Mouse (Mus musculus): ENCODE results near the gene Myh14. TPM values are rescaled to one million over a fixed set of nuclear protein-coding genes. Genes with fewer than 3 reads are reported as not detected.

Gene Myh14
- polyA plus RNA-seq, 1 experiment = not detected

- no peak overlapping the region for H3K4me3 ChIP-seq (ENCODE audit: insufficient read depth, low read depth, low read length)
- no peak for TF ChIP-seq POLR2A (IDR thresholded peaks at IDR 0.05; ENCODE audit: insufficient read depth, low read depth, low read length)
- TF ChIP-seq CTCF (IDR thresholded peaks at IDR 0.05; ENCODE audit: insufficient read depth, low read depth, low read length) = no peak
- H3K27ac ChIP-seq (ENCODE audit: insufficient read depth, low read depth, low read length) = no peak overlapping the region
- peaks cover 43% of the 10 kb centered on the region for H3K4me1 ChIP-seq (ENCODE audit: control insufficient read depth, insufficient read depth, low read length)
- WGBS = 16% methylated on average over 9 of the region's 11 CpGs
Observed at GRCm38 (mm10) chr7:44602443-44602842, 68.2 kb downstream of the Myh14 start.

GRCm38 (mm10) chr7:44601646-44602045 is 69.0 kb downstream of the Myh14 start:
- no peak for TF ChIP-seq POLR2A (IDR thresholded peaks at IDR 0.05; ENCODE audit: insufficient read depth, low read depth, low read length)
- no peak for TF ChIP-seq CTCF (IDR thresholded peaks at IDR 0.05; ENCODE audit: insufficient read depth, low read depth, low read length)
- peaks cover 42% of the 10 kb centered on the region for H3K4me1 ChIP-seq (ENCODE audit: control insufficient read depth, insufficient read depth, low read length)
- no peak overlapping the region for H3K4me3 ChIP-seq (ENCODE audit: insufficient read depth, low read depth, low read length)
- 36% methylated on average over 19 of the region's 19 CpGs for WGBS
- H3K27ac ChIP-seq (ENCODE audit: insufficient read depth, low read depth, low read length) = no peak overlapping the region

- Histone ChIP-seq H3K4me1 (ENCODE audit: control insufficient read depth, insufficient read depth, low read length) (peaks cover 39% of the 10 kb centered on the region), H3K27ac (ENCODE audit: insufficient read depth, low read depth, low read length) (no peak overlapping the region), H3K4me3 (ENCODE audit: insufficient read depth, low read depth, low read length) (no peak overlapping the region)
- 87% methylated on average over 10 of the region's 10 CpGs for WGBS
- TF ChIP-seq POLR2A (IDR thresholded peaks at IDR 0.05; ENCODE audit: insufficient read depth, low read depth, low read length) = no peak
- TF ChIP-seq CTCF (IDR thresholded peaks at IDR 0.05; ENCODE audit: insufficient read depth, low read depth, low read length) = no peak
Observed at GRCm38 (mm10) chr7:44600691-44601262, 69.9 kb downstream of the Myh14 start.

GRCm38 (mm10) chr7:44598336-44598735 is 72.3 kb downstream of the Myh14 start:
- 86% methylated on average over 12 of the region's 12 CpGs for WGBS
- TF ChIP-seq CTCF (IDR thresholded peaks at IDR 0.05; ENCODE audit: insufficient read depth, low read depth, low read length) = no peak
- no peak for TF ChIP-seq POLR2A (IDR thresholded peaks at IDR 0.05; ENCODE audit: insufficient read depth, low read depth, low read length)
- H3K4me3 ChIP-seq (ENCODE audit: insufficient read depth, low read depth, low read length) = no peak overlapping the region
- H3K4me1 ChIP-seq (ENCODE audit: control insufficient read depth, insufficient read depth, low read length) = peaks cover 45% of the 10 kb centered on the region
- no peak overlapping the region for H3K27ac ChIP-seq (ENCODE audit: insufficient read depth, low read depth, low read length)

- TF ChIP-seq CTCF (IDR thresholded peaks at IDR 0.05; ENCODE audit: insufficient read depth, low read depth, low read length) (no peak), POLR2A (IDR thresholded peaks at IDR 0.05; ENCODE audit: insufficient read depth, low read depth, low read length) (no peak)
- Histone ChIP-seq H3K4me3 (ENCODE audit: insufficient read depth, low read depth, low read length) (no peak overlapping the region), H3K4me1 (ENCODE audit: control insufficient read depth, insufficient read depth, low read length) (peaks cover 45% of the 10 kb centered on the region), H3K27ac (ENCODE audit: insufficient read depth, low read depth, low read length) (no peak overlapping the region)
- 81% methylated on average over 4 of the region's 4 CpGs for WGBS
Observed at GRCm38 (mm10) chr7:44597666-44598065, 73.0 kb downstream of the Myh14 start.

GRCm38 (mm10) chr7:44596996-44597538 is 73.6 kb downstream of the Myh14 start:
- Histone ChIP-seq H3K4me3 (ENCODE audit: insufficient read depth, low read depth, low read length) (no peak overlapping the region), H3K27ac (ENCODE audit: insufficient read depth, low read depth, low read length) (no peak overlapping the region), H3K4me1 (ENCODE audit: control insufficient read depth, insufficient read depth, low read length) (peaks cover 43% of the 10 kb centered on the region)
- 77% methylated on average over 5 of the region's 5 CpGs for WGBS
- TF ChIP-seq CTCF (IDR thresholded peaks at IDR 0.05; ENCODE audit: insufficient read depth, low read depth, low read length) = no peak
- TF ChIP-seq POLR2A (IDR thresholded peaks at IDR 0.05; ENCODE audit: insufficient read depth, low read depth, low read length) = no peak

- TF ChIP-seq POLR2A (IDR thresholded peaks at IDR 0.05; ENCODE audit: insufficient read depth, low read depth, low read length) (no peak), CTCF (IDR thresholded peaks at IDR 0.05; ENCODE audit: insufficient read depth, low read depth, low read length) (no peak)
- 96% methylated on average over 6 of the region's 6 CpGs for WGBS
- Histone ChIP-seq H3K4me1 (ENCODE audit: control insufficient read depth, insufficient read depth, low read length) (peaks cover 40% of the 10 kb centered on the region), H3K27ac (ENCODE audit: insufficient read depth, low read depth, low read length) (no peak overlapping the region), H3K4me3 (ENCODE audit: insufficient read depth, low read depth, low read length) (no peak overlapping the region)
Observed at GRCm38 (mm10) chr7:44596051-44596450, 74.6 kb downstream of the Myh14 start.

GRCm38 (mm10) chr7:44595131-44595561 is 75.5 kb downstream of the Myh14 start:
- 94% methylated on average over 20 of the region's 20 CpGs for WGBS
- H3K4me1 ChIP-seq (ENCODE audit: control insufficient read depth, insufficient read depth, low read length) = peaks cover 40% of the 10 kb centered on the region

GRCm38 (mm10) chr7:44594291-44594690 is 76.4 kb downstream of the Myh14 start:
- WGBS = 8% methylated on average over 6 of the region's 6 CpGs
- peaks cover 48% of the 10 kb centered on the region for H3K4me1 ChIP-seq (ENCODE audit: control insufficient read depth, insufficient read depth, low read length)
- no peak; the same call in 1 of the 2 replicates for TF ChIP-seq POLR2A (IDR thresholded peaks at IDR 0.05; ENCODE audit: insufficient read depth, low read depth, low read length)
- TF ChIP-seq CTCF (IDR thresholded peaks at IDR 0.05; ENCODE audit: insufficient read depth, low read depth, low read length) = no peak
- H3K4me3 ChIP-seq (ENCODE audit: insufficient read depth, low read depth, low read length) = peak overlapping the region; percentile 74
- H3K27ac ChIP-seq (ENCODE audit: insufficient read depth, low read depth, low read length) = peak overlapping the region; percentile 95

More at GRCm38 (mm10) chr7:44595131-44595561, 75.5 kb downstream of the Myh14 start:
- Histone ChIP-seq H3K4me3 (ENCODE audit: insufficient read depth, low read depth, low read length) (no peak overlapping the region), H3K27ac (ENCODE audit: insufficient read depth, low read depth, low read length) (no peak overlapping the region)
- TF ChIP-seq CTCF (IDR thresholded peaks at IDR 0.05; ENCODE audit: insufficient read depth, low read depth, low read length) = no peak
- no peak for TF ChIP-seq POLR2A (IDR thresholded peaks at IDR 0.05; ENCODE audit: insufficient read depth, low read depth, low read length)

All from olfactory bulb, adult 2 months (tissue).